Mouse (Mus musculus): ENCODE measurements around the gene Ccdc24.

DNA sequence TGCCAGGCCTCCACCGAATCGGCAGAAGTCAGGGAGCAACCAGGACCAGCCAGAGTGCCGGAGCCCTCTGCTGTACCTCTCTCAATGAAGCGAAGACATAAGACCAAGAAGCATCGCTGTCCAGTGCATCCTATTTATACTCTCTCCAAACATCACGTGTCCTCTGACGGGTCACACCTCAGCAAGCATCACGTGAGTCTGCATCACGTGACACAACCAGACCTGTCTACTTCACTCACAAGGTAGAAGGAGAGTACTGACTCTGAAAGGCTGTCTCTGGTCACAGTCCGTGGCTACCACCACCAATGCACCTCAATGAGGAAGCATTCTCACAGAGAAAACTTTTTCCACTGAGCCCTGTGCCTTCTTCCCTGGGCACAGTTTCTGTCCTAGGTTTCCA, 54.3 kb downstream of the Ccdc24 start:
- TF ChIP-seq CTCF (IDR thresholded peaks at IDR 0.05; ENCODE audit: borderline replicate concordance, insufficient read depth, low read depth, low read length), result no peak
- TF ChIP-seq POLR2A (IDR thresholded peaks at IDR 0.05; ENCODE audit: borderline replicate concordance, insufficient read depth, low read length), result no peak

Data from cerebellum, adult 2 months (tissue).